Mouse (Mus musculus) G1E-ER4 (cell line): ENCODE data around the gene 9530068E07Rik. TPM values are rescaled to one million over a fixed set of nuclear protein-coding genes. Genes with fewer than 3 reads are reported as not detected.

Source experiments
- GATA1 ChIP-seq: IDR thresholded peaks from one replicate; pipeline ENCODE4 v1.8.0; 2012; ENCODE audit warnings: low read length, inconsistent platforms
- polyA plus RNA-seq: library from polyadenylated mRNA; stranded (reverse); fragments of >175 nt; gene quantifications from 2 replicates; pipeline ENCODE4 v1.2.3, GENCODE M21; 2012

9530068E07Rik gene
- polyA plus RNA-seq, 1 experiment, result 206 TPM

- no peak for TF ChIP-seq GATA1
These were observed 40.9 kb downstream of the 9530068E07Rik start for GRCm38 (mm10) chr11:52437123-52437522.

GRCm38 (mm10) chr11:52441096-52441495, 44.9 kb downstream of the 9530068E07Rik start:
- TF ChIP-seq GATA1, result no peak

DNA sequence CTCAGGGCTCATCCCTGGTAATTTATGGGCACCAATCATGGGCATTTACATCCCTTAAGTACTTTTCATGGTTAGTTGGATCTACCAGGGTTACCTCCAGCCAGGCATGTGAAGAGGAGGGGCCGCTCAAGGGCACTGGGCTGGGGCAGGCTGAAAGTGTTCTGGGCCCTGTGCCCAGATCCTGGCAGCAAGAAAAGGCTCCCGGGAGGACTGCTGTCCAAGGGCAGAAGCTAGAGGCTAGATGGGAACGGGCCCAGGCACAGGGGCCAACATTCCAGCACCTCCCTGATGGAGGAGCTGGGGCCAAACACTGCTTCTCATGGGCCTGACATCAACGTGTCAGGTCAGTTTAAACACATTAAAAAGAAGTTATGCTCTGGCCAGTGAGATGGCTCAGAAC, 51.0 kb downstream of the 9530068E07Rik start:
- no peak for TF ChIP-seq GATA1

DNA sequence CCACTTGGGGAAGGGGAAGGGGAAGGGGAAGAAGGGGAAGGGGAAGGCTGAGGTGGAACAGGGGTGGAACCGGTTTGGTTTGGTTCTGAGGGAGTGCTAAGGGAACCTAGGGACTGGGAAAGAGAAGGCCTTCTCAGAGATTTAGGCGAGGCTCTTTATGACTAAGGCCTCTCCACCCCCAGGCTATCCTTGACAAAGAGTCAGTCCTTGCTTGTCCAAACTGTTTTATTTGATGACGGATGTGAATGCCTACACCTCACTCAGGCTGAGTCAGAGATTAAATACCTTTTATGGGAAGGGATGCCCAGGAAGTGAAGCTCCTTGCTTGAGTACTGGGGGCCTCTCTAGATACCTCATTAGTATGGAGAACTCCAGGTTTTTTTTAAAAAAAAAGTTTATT, 52.8 kb downstream of the 9530068E07Rik start:
- TF ChIP-seq GATA1, result no peak

DNA sequence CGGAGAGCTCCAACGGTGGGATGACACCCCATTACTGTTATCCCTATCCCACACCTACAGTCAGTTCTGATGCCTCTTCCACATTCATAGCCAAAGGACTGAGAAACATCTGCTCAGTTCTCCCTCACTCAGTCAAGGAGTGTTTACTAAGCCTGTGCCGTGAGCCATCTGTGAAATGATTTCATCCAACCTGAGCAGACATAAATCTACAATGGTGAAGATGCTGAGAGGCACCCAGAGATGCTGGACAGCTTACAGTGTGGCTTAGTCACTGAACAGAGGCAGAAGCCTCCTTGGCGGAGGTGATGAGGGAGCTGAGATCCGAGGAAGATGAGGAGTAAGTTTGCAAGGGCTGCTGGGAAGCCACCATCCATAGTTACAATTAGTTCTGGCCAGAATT, 62.1 kb downstream of the 9530068E07Rik start:
- no peak for TF ChIP-seq GATA1

Other genes with a start within 250 kb of the 9530068E07Rik start
- gene Olfr1371, start 182.4 kb upstream of the 9530068E07Rik start, polyA plus RNA-seq, result not detected in 2 replicates
- gene Skp1a, start 164.4 kb upstream of the 9530068E07Rik start, polyA plus RNA-seq, result 14.5 and 23.8 TPM in 2 replicates
- gene Tcf7, start 113.4 kb upstream of the 9530068E07Rik start, polyA plus RNA-seq, result not detected in 2 replicates
- 41.9 and 55.2 TPM in 2 replicates for gene Vdac1, start 35.6 kb upstream of the 9530068E07Rik start, polyA plus RNA-seq